Mouse (Mus musculus): ENCODE measurements around the gene Gm4881.

The Gm4881 gene

DNA sequence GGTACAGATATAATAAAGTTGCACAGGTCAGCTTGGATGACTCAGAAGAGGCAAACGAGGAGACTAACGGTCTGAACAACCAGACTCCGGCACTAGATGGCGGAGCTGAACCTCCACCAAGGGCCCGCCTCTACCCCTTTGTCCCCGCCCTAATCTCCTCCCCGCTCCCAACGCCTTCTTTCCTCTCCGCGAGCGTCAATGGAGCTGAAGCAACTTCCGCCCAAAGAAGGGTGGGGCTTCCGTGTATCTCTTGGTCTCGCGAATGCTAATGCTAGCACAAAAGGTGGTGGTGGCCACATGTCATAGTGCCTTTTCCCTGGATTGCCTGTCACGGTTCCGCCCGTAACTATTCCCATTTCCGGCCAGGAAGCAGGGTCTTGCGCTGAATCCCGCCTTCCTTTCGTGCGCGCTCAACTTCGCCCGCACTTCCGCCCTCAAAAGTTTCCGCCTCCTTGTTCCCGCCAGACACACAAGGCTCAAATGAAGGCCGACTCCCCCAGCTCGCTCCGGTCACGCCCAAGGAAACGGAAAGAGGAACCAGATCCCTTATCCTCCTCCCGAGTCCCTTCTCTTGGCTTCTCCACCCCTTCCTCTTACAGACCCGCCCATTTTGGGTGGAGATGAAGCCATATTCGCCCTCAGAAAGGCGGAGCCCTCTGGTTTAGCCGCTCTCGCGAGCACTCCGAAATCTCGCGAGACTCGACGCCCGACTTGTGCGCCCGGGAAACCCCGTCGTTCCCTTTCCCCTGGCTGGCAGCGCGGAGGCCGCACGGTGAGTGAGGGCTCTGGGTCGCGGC is 60.2 kb downstream of the Gm4881 start, which contains the start of gene Rps19:
Gene Rps19, plus strand, starts transcription at position 476 of the 797 bp plus-strand sequence.
- in situ Hi-C loops (cut with MboI; ENCODE audit: low pct_unique_long_range_greater_than_20kb in 1 of 2, low sequenced_read_pairs in 2 of 2, unreplicated experiment in 1 of 2) = no loop called here

DNA sequence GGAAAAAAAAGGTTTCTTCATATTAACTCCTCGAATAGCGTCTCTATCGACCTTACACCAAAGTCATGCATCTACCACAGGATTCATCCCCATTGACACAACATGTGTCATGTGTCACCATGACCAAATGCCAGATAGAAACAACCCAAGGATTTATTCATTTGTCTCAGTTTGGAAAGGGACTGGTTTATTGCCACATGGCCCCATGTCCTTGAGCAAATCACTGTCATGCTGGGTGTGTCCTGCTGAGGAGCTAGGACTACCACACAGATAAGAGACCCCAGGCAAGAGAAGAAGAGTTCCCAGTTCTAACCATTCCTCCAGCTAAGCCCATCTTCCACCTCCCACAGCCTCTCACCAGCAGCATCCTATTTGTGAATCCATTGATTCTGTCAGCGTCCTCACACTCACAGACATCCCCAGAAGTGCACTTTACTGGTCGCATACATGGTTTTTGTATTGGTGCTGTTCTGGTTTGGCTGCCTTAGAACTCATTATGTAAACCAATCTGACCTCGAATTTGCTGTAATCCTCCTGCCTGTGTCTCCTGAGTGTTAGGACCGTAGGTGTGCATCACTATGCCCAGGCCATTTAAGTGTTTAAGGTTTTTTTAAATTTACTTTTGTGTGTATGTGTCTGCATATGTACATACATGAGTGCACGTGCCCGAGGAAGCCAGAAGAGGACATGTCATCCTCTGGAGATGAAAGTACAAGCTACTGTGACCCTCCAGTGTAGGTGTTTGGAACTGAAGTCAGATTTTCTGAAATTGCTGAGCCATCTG is 61.7 kb downstream of the Gm4881 start:
- in situ Hi-C loops (cut with MboI; ENCODE audit: low pct_unique_long_range_greater_than_20kb in 1 of 2, low sequenced_read_pairs in 2 of 2, unreplicated experiment in 1 of 2) = no loop called here

DNA sequence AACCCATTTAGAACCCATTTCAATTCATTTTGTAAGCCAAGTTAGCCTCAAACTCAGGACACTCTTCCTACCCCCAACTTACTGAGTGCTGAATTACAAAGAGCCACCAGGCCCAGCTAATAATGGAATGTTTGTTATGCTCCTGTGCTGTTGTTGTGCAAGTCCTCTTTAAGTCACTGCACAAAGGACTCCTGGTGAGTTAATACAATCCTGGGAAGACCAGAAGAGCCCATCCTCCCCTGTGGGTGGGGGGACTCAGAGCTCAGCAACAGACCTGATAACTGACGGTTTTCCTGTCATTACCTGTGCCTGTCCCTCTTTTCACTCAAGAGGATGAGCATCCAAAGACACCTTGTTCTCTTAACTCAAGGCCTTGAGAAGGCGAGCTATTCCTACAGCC is 64.7 kb downstream of the Gm4881 start:
- in situ Hi-C loops (cut with MboI; ENCODE audit: low pct_unique_long_range_greater_than_20kb in 1 of 2, low sequenced_read_pairs in 2 of 2, unreplicated experiment in 1 of 2) = no loop called here

DNA sequence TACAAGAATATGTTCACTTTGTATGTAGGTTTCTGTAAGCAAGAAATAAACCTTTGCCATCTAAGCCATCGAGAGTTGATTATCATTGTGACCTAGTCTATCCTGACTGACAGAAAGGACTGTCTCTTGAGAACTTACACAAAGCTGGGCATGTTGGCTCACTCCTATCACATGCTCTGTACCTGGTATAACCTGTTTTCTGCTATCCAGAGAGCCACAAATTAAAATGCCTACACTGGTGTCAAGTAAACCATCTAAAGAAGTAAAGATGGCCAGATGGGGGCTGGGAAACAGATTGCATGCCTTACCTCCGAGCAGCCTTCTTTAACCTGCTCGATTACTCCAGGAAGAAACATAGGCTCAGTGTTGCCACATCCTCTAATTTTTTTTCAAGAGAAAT is 66.7 kb downstream of the Gm4881 start:
- in situ Hi-C loops (cut with MboI; ENCODE audit: low pct_unique_long_range_greater_than_20kb in 1 of 2, low sequenced_read_pairs in 2 of 2, unreplicated experiment in 1 of 2) = no loop called here
